Mouse (Mus musculus): ENCODE measurements at regions not wholly inside any gene's neighbourhood (a gene's known extent, or its start where the extent isn't known, plus 50 kb on each side); places are given as distances from the start of the nearest gene placed in this dataset.

GRCm38 (mm10) chr8:42311060-42311459 lies 830.2 kb downstream of the Triml1 start:
- H3K4me3 ChIP-seq (ENCODE audit: control insufficient read depth in 1 of 2, insufficient read depth in 1 of 2, low read depth in 2 of 2, low read length in 2 of 2): no peak overlapping the region
- H3K9me3 ChIP-seq (replicated peaks; ENCODE audit: insufficient read depth, low read length): no peaks in the 10 kb centered on the region
- H3K27ac ChIP-seq (ENCODE audit: control insufficient read depth, low read depth, low read length): no peak overlapping the region
- no peaks in the 10 kb centered on the region for H3K4me1 ChIP-seq (ENCODE audit: control insufficient read depth in 1 of 2, insufficient read depth in 2 of 2, low read length in 2 of 2)
- H3K9ac ChIP-seq (ENCODE audit: control insufficient read depth, low read depth, low read length, poor library complexity, severe bottlenecking): no peak overlapping the region
- H3K79me2 ChIP-seq (ENCODE audit: control insufficient read depth, insufficient read depth, low read length, poor library complexity): no peaks in the 10 kb centered on the region
- H3K36me3 ChIP-seq (ENCODE audit: control insufficient read depth in 1 of 2, insufficient read depth in 2 of 2, low read length in 2 of 2): no peaks in the 10 kb centered on the region
- DNase-seq (ENCODE audit: low read depth, low spot score): no peak
- H3K27me3 ChIP-seq (ENCODE audit: control insufficient read depth in 1 of 2, insufficient read depth in 2 of 2, low read length in 2 of 2): no peaks in the 10 kb centered on the region
- no peak for TF ChIP-seq ZC3H11A (IDR thresholded peaks at IDR 0.05; ENCODE audit: low read depth, low read length)

DNA sequence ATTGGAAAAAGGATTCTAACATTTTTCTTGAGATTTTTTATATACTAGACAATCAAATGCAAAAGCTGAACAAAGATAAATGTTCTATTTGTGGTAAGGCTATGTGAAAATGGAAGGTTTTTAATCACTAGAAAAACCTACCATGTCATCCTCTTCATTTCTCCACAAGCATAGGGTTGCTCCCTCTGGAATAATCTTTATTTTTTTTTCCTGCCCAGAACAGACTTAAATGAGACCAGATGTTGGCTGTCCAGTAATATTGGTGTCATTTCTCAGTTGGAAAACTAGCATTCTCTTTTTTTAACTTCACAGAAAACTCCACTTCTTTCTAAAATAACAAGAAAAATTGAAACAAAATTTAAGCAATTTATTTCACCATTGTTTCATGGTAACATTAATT lies 849.9 kb downstream of the Triml1 start:
- H3K9ac ChIP-seq (ENCODE audit: control insufficient read depth, low read depth, low read length, poor library complexity, severe bottlenecking): no peak overlapping the region
- no peak overlapping the region for H3K4me3 ChIP-seq (ENCODE audit: control insufficient read depth in 1 of 2, insufficient read depth in 1 of 2, low read depth in 2 of 2, low read length in 2 of 2)
- DNase-seq (ENCODE audit: low read depth, low spot score): no peak

GRCm38 (mm10) chr8:42282011-42282410 lies 859.3 kb downstream of the Triml1 start:
- H3K27me3 ChIP-seq (ENCODE audit: control insufficient read depth in 1 of 2, insufficient read depth in 2 of 2, low read length in 2 of 2): no peaks in the 10 kb centered on the region
- no peaks in the 10 kb centered on the region for H3K36me3 ChIP-seq (ENCODE audit: control insufficient read depth in 1 of 2, insufficient read depth in 2 of 2, low read length in 2 of 2)
- H3K79me2 ChIP-seq (ENCODE audit: control insufficient read depth, insufficient read depth, low read length, poor library complexity): no peaks in the 10 kb centered on the region
- no peak overlapping the region for H3K4me3 ChIP-seq (ENCODE audit: control insufficient read depth in 1 of 2, insufficient read depth in 1 of 2, low read depth in 2 of 2, low read length in 2 of 2)
- H3K9ac ChIP-seq (ENCODE audit: control insufficient read depth, low read depth, low read length, poor library complexity, severe bottlenecking): no peak overlapping the region
- H3K27ac ChIP-seq (ENCODE audit: control insufficient read depth, low read depth, low read length): no peak overlapping the region
- DNase-seq (ENCODE audit: low read depth, low spot score): no peak
- H3K4me1 ChIP-seq (ENCODE audit: control insufficient read depth in 1 of 2, insufficient read depth in 2 of 2, low read length in 2 of 2): no peaks in the 10 kb centered on the region
- no peaks in the 10 kb centered on the region for H3K9me3 ChIP-seq (replicated peaks; ENCODE audit: insufficient read depth, low read length)
- TF ChIP-seq TAL1 (IDR thresholded peaks at IDR 0.05; ENCODE audit: low read length) (no peak), POLR2A (IDR thresholded peaks at IDR 0.05; ENCODE audit: control insufficient read depth in 1 of 2, insufficient read depth in 1 of 2, low read depth in 1 of 2, low read length in 2 of 2, poor library complexity in 1 of 2) (no peak), KAT2A (conservative IDR thresholded peaks at IDR 0.05; ENCODE audit: low read depth, low read length) (no peak), ZNF384 (IDR thresholded peaks at IDR 0.05; ENCODE audit: low read depth, low read length) (no peak), POLR2AphosphoS5 (IDR thresholded peaks at IDR 0.05; ENCODE audit: borderline replicate concordance, low read depth, low read length) (no peak), ZKSCAN1 (IDR thresholded peaks at IDR 0.05; ENCODE audit: low read depth, low read length) (no peak), HCFC1 (IDR thresholded peaks at IDR 0.05; ENCODE audit: low read depth, low read length) (no peak), CHD1 (IDR thresholded peaks at IDR 0.05; ENCODE audit: low read depth, low read length) (no peak), ETS1 (IDR thresholded peaks at IDR 0.05; ENCODE audit: low read depth, low read length) (no peak), NRF1 (IDR thresholded peaks at IDR 0.05; ENCODE audit: insufficient read depth, low read depth, low read length, poor library complexity, severe bottlenecking) (no peak), MAFK (IDR thresholded peaks at IDR 0.05; ENCODE audit: borderline replicate concordance, low read depth, low read length) (no peak), E2F4 (IDR thresholded peaks at IDR 0.05; ENCODE audit: borderline replicate concordance, low read depth, low read length) (no peak), GATA1 (IDR thresholded peaks at IDR 0.05; ENCODE audit: low read depth, low read length) (no peak), MEF2A (IDR thresholded peaks at IDR 0.05; ENCODE audit: extremely low read depth, insufficient replicate concordance, low read depth, low read length, poor library complexity, severe bottlenecking) (no peak), UBTF (IDR thresholded peaks at IDR 0.05; ENCODE audit: borderline replicate concordance, insufficient read depth, low read depth, low read length) (no peak), RAD21 (IDR thresholded peaks at IDR 0.05; ENCODE audit: low read depth, low read length) (no peak), EP300 (IDR thresholded peaks at IDR 0.05; ENCODE audit: low read depth in 1 of 2, low read length in 2 of 2) (no peak)

More for the DNA sequence above, 849.9 kb downstream of the Triml1 start:
- H3K27me3 ChIP-seq (ENCODE audit: control insufficient read depth in 1 of 2, insufficient read depth in 2 of 2, low read length in 2 of 2): no peaks in the 10 kb centered on the region
- H3K4me1 ChIP-seq (ENCODE audit: control insufficient read depth in 1 of 2, insufficient read depth in 2 of 2, low read length in 2 of 2): no peaks in the 10 kb centered on the region
- no peak for TF ChIP-seq MXI1 (IDR thresholded peaks at IDR 0.05; ENCODE audit: low read depth, low read length)
- no peak for TF ChIP-seq RCOR1 (IDR thresholded peaks at IDR 0.05; ENCODE audit: low read depth, low read length)
- no peak for TF ChIP-seq SIN3A (IDR thresholded peaks at IDR 0.05; ENCODE audit: low read length)
- no peak for TF ChIP-seq CTCF (IDR thresholded peaks at IDR 0.05 in 2 of 3, conservative IDR thresholded peaks at IDR 0.05 in 1 of 3; ENCODE audit: control insufficient read depth in 1 of 3, insufficient read depth in 1 of 3, low read depth in 2 of 3, low read length in 3 of 3, poor library complexity in 1 of 3, severe bottlenecking in 1 of 3)
- TF ChIP-seq E2F4 (IDR thresholded peaks at IDR 0.05; ENCODE audit: borderline replicate concordance, low read depth, low read length): no peak
- TF ChIP-seq HCFC1 (IDR thresholded peaks at IDR 0.05; ENCODE audit: low read depth, low read length): no peak
- no peak for TF ChIP-seq ELF1 (IDR thresholded peaks at IDR 0.05; ENCODE audit: low read depth, low read length)
- TF ChIP-seq JUND (IDR thresholded peaks at IDR 0.05; ENCODE audit: low read depth, low read length): no peak
- no peak for TF ChIP-seq USF1 (IDR thresholded peaks at IDR 0.05; ENCODE audit: low read depth, low read length)
- no peak for TF ChIP-seq MYC (IDR thresholded peaks at IDR 0.05; ENCODE audit: low read depth, low read length)
- TF ChIP-seq GABPA (IDR thresholded peaks at IDR 0.05; ENCODE audit: low read depth, low read length): no peak
- no peak for TF ChIP-seq POLR2A (IDR thresholded peaks at IDR 0.05; ENCODE audit: control insufficient read depth in 1 of 2, insufficient read depth in 1 of 2, low read depth in 1 of 2, low read length in 2 of 2, poor library complexity in 1 of 2)
- no peak for TF ChIP-seq NELFE (IDR thresholded peaks at IDR 0.05; ENCODE audit: low read depth, low read length)
- no peak for TF ChIP-seq TCF12 (IDR thresholded peaks at IDR 0.05; ENCODE audit: low read depth, low read length)
- no peak for TF ChIP-seq MEF2A (IDR thresholded peaks at IDR 0.05; ENCODE audit: extremely low read depth, insufficient replicate concordance, low read depth, low read length, poor library complexity, severe bottlenecking)
- no peak overlapping the region for H3K27ac ChIP-seq (ENCODE audit: control insufficient read depth, low read depth, low read length)
- H3K79me2 ChIP-seq (ENCODE audit: control insufficient read depth, insufficient read depth, low read length, poor library complexity): no peaks in the 10 kb centered on the region
- no peaks in the 10 kb centered on the region for H3K36me3 ChIP-seq (ENCODE audit: control insufficient read depth in 1 of 2, insufficient read depth in 2 of 2, low read length in 2 of 2)
- H3K9me3 ChIP-seq (replicated peaks; ENCODE audit: insufficient read depth, low read length): no peaks in the 10 kb centered on the region
